Mouse (Mus musculus): ENCODE data around the gene Yif1a.
A peak's percentile ranks its signal among the peaks of the same experiment; 100 is the strongest.

Yif1a gene

DNA sequence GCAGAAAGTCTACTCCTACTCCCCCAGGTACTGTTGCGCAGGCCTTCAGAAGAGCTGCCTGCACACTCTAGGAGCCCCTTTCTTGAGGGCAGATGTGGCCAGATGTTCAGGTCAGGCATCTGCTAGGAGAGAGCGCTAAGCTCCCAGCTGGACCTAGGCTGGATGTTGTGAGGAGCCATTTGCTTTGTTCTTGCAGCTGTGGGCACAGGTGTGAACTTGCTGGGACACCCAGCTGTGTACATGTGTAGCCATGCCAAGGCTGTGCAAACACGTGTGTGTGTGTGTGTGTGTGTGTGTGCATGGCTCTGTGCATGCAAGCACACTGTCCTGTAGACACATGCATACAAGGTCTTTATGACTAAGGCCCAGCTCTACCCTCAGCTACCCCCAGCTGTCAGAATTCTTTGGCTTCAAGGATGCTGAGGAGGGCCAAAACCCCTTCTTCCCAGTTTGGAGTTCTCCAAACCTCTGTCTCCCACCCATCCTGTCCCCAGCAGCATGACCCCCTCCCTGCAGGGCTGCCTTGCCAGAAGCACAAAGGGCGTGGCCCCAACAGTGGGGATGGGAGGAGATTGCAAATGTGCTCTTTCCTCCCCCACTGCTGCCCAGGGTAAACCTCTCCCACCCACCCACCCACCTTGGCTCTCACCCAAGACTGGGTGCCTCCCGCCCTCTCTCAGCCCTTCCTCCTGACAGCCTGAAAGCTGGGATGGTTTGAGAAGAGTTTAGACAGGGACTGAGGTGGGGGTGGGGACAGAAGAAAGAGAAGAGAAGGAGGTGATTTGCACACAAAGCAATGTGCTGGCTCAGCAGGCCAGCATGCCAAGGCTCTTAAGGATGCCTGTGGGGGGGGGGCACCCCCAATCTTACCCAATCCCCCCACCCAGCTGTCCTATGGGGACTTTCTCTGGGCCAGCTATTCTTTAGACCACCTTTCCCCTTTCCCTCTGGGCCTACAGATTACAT is 27.7 kb upstream of the Yif1a start:
- no peak for DNase-seq

DNA sequence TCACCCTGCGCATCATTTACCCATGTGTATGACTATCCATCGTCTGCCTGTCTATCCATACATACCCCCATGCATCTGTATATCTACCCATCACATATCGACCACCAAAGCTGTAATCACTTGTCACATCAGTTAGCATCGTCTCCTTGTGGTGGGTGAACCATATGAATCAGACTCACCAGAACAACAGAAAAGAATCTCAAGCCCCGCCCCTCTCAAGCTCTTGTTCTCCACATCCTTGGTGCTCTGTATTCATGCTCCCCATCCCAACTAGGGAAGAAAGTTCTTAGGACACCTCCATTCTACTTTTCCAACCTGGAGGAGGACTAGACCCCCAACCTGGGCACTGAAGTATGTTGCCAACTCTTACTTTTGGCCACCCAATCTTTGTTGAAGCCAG is 26.3 kb upstream of the Yif1a start:
- DNase-seq, result no peak

DNA sequence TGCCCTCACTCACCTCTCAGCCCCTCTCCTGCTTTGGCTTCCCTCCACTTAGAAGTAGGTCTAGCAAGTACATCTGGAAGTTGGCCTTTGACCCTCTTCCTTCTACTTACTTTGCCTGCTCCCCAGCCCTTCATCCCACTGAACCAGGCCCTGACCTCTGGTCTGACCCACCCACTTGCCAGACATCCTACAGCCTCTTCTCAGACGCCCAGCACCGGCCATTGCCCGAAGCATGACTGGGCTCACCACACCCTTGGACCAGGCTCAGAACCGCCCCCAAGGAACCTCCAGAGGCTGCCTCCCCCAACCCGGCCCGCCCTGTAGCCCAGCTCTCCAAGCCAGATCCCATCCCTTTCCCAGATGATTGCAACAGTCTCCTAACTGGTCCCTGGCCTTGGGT is 25.9 kb upstream of the Yif1a start:
- no peak for DNase-seq

DNA sequence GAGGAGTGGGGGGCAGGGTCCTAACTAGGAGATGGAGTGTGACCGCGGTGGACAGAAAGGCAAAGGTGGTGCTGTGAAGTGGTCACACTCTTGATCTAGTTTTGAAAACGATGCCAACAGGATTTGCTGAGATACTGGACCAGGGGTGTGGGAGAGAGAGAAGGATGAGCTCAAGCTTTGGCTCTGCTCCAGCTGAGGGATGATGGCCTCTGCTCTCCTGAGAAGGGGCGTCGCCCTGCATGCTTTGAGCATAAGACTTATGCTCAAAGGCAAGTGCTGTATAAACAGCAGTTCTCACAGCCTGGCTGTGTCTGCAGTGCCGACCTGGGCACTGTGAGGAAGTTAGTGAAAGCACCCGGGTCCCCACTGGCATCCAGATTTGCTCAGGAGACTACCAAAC is 23.2 kb upstream of the Yif1a start:
- DNase-seq, result no peak

DNA sequence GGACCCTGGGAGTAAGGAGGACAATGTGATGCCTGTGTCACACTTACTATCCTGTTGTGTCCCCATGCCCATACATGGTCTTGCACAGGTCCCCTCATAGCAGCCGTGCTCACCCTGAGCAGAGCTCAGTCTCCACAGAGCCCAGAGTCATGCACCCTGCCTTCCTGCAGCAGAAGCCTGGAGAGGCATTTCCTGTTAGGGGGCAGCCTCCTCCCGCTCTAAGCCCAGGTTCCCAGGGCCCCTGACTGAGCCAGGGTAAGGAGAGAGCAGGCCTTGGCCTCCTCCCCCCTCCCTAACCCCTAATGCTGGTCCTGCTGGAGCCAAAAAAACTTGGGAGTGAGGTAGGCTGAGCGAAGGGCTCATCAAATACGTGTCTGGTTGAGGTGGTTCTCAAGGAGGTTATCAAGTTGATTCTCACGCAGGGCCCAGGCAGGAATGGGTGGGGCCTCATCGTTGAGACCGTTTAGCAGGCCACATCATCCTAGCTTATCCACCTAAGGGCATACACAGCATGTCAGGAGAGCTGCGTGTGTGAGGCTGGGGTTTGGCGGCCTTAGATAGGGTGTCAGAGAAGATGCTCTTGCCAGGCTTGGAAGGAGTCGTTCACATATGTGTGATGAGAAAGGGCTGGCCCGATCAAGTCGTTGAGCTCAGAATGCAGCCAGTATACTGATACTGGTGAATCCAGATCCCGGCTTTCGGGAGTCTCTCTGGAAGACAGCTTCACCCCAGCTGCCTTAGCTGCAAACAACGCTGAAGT is 21.1 kb upstream of the Yif1a start:
- no peak for DNase-seq

DNA sequence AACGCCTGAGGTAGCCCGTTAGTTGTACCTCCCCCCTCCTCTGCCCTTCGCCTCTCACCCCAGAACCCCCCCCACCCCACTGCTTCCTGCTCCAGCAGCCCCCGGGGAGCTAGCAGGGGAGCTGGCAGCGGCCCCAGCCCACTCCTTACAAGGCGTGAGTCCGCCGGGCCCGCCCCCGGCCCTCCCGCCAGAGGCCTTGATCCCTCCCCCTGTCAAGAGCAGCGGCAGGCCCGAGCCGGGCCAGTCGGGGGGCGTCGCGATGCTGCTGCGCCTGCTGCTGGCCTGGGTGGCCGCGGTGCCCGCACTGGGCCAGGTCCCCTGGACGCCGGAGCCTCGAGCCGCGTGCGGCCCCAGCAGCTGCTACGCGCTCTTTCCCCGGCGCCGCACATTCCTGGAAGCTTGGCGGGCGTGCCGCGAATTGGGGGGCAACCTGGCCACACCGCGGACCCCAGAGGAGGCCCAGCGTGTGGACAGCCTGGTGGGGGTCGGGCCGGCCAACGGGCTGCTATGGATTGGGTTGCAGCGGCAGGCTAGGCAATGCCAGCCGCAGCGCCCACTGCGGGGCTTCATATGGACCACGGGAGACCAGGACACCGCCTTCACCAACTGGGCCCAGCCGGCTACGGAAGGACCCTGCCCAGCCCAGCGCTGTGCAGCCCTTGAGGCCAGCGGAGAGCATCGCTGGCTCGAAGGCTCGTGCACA is 20.3 kb upstream of the Yif1a start, which contains the start of gene Cd248:
Cd248 (plus strand) TSS at position 212 of the 703 bp plus-strand sequence.
- DNase-seq, result peak; percentile 58

DNA sequence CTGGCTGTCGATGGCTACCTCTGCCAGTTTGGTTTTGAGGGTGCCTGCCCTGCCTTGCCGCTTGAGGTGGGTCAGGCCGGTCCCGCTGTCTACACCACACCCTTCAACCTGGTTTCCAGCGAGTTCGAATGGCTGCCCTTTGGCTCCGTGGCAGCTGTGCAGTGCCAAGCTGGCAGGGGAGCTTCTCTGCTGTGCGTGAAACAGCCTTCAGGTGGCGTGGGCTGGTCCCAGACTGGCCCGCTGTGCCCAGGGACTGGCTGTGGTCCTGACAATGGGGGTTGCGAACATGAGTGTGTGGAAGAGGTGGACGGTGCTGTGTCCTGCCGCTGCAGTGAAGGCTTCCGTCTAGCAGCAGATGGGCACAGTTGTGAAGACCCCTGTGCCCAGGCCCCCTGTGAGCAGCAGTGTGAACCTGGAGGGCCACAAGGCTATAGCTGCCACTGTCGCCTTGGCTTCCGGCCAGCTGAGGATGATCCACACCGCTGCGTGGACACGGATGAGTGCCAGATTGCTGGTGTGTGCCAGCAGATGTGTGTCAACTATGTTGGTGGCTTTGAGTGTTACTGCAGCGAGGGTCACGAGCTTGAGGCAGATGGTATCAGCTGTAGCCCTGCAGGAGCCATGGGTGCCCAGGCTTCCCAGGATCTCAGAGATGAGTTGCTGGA is 19.6 kb upstream of the Yif1a start:
- DNase-seq, result no peak

DNA sequence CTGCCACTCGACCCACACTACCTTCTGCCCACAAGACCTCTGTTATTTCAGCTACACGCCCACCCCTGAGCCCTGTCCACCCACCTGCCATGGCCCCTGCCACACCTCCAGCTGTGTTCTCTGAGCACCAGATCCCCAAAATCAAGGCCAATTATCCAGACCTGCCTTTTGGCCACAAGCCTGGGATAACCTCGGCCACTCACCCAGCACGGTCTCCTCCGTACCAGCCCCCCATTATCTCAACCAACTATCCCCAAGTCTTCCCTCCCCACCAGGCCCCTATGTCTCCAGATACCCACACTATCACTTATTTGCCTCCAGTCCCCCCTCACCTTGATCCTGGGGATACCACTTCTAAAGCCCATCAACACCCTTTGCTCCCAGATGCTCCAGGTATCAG is 18.9 kb upstream of the Yif1a start:
- DNase-seq, result no peak

DNA sequence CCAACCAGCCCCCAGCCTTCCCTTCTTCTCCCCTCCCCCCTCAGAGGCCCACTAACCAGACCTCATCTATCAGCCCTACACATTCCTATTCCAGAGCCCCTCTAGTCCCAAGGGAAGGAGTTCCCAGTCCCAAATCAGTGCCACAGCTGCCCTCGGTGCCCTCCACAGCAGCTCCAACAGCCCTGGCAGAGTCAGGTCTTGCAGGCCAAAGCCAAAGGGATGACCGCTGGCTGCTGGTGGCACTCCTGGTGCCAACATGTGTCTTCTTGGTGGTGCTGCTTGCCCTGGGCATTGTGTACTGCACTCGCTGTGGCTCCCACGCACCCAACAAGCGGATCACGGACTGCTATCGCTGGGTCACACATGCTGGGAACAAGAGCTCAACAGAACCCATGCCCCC is 18.4 kb upstream of the Yif1a start:
- DNase-seq, result no peak

DNA sequence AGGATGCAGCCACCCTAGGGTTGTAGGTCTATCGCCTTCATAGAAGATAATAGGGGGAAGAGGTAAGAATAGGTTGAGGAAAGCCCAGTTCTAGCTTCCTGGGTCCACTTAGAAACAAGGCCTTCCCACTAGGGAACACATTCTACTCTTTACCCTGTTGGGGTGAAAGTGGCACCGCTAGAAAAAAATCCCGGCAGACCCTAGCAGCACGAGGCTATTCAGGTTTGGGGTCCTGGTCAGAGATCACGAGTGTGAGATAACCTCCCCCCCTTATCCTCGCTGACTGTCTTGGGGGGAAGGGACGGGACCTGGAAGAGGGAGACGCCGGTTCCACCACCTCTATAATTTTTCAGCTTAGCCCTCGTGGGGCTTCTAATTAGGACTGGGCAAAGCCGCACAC is 17.3 kb upstream of the Yif1a start:
- DNase-seq, result no peak

DNA sequence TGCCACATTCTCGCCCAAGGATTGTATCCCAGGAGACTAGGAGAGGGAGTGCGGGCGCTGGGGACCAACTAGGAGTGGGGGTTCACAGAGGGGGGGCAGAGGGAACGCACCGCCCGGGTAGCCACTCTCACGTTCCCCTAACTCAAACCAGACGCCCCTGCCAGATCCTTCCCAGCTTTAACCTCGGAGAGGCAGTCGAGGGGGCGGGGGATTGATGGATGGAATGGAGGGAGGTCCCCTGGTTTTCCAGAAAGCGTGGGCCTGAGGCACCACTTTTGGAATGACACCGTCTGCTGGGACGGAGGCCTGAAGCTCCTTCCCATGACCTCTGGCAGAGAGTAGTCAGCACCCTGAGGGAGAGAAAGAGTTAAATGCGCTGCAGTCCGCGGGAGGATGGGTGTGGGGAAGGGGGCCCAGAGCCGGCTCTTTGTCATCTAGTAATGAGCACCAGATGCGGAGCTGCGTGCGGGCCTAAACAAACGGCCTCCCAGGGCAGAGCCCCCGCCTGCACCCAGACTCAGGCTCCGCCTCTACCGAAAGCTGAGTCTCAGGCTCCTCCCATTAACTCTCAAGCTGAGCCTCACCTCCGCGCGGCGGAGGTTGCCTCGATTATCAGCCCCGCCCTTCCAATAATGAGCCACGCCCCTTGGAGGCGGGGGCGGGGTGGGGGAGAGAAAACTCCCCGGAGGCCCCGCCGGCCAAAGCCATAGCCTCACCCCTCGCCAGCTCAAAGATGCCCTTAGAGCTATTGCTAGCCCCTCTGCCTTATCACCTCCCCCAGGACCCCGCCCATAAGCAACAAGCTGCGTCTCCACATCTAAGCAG is 16.6 kb upstream of the Yif1a start:
- DNase-seq, result no peak

DNA sequence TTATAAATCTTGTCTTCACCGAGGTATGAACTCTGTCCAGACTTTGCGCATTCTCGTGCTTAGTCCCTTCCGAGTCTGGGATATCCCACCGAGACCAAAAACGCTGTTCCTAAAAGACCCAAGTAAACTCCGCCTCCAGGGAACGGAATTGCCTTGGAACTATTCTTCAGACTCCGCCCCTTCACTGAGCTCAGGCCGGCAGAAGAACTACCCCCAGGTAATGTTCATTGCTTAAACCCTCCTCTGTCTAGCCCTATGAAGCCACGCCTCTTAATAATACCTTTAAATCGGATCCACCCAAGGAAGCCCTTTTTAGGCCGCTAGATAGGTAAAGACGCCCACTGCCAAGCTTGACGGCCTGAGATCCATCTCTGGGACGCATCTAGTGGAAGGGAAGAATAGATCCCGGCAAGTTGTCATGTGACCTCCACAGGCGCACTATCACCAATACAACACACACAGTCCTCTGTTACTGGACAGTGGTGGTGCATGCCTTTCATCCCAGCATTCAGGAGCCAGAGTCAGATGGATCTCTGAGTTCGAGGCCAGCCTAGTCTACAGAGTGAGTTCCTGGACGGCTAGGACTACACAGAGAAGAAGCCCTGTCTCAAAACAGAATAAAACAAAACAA is 15.8 kb upstream of the Yif1a start:
- no peak for DNase-seq

DNA sequence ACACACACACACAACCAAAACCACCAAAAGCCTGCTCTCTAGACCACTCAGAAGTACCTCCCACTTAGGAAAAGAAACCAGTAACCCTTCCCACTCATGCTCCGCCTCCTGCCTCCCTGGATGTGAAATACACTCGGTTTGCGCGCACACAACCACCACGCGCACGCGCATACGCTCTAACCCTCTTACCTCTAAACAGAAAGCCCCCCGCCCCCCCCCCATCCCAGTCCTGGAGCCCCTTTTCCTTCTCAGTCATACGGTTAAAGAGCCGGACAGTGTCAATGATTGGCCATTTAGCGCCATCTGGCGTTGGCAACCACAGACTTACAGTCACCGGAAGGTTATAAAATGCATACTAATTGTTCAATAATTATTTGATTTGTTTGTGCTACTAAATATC is 15.3 kb upstream of the Yif1a start:
- peak; percentile 66 for DNase-seq

DNA sequence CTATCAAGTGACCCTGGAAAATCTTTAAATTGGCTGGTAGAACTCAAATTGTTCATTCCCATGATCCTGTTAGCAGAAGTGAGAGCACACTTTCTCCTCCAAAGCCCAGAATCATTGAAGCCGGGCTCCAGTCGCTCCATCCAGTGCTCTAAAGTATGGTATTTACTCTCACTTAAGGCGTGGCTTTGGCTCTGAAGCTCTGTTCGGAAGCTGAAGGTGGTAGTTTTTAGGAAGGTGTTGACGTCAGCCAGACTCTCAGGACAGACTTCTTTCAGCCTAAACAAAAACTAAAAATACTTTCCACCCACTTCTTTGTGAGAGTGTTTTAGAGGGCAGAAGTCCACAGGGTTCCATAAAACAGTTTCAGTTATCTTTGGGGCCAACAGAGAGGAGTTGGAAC is 14.8 kb upstream of the Yif1a start:
- no peak for DNase-seq

DNA sequence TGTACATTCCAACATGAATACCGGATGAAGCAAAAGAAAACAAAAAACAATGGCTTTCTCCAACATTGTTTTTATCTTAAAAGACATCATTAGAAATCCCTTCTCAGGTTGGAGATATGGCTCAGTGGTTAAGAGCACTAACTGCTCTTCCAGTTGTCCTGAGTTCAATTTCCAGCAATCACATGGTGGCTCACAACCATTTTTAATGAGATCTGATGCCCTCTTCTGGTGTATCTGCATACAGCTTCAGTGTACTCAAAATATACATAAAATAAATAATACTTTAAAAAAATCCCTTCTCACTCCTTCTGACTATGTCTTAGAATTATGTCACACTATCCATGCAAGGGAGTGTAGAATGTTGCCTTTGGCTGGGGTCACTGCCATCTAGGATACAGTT is 9.1 kb upstream of the Yif1a start:
- no peak for DNase-seq

DNA sequence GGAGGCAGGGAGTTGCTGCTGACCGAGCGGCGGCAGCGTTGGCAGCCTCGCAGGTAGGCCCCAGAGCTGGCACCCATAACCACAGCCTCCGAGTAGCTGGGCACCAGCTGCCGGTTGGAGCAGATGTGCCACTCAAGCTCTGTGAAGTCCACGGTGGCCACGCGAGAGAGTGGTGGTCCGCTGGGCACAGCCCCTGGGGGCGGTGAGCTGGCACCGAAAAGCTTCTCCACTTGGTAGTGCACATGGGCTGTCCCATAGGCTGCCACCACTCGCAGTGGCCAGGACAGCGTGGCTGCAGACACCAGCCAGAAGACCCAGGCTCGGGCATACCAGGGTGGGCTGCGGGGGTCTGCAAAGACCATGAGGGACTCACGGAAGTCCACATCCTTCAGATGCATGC is 6.3 kb upstream of the Yif1a start:
- DNase-seq, result no peak

DNA sequence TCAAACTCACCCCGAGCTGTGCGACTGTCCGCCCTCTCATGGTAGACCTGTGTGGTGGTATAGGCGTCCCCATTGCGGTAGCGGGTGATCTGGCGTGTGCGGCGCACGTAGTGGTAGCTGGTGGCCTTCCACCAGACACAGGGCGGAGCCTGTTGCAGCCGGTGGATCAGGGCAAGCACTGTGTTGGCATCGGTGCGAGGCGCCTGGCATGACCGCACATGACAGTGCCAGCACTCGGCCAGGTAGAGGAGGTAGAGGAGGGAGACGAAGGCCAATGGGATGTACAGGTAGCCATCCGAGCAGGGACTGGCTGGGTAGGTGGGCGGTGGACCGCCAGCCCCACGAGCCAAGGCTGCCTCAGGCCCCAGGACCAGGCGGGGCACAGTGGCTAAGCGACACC is 5.7 kb upstream of the Yif1a start:
- DNase-seq, result no peak

DNA sequence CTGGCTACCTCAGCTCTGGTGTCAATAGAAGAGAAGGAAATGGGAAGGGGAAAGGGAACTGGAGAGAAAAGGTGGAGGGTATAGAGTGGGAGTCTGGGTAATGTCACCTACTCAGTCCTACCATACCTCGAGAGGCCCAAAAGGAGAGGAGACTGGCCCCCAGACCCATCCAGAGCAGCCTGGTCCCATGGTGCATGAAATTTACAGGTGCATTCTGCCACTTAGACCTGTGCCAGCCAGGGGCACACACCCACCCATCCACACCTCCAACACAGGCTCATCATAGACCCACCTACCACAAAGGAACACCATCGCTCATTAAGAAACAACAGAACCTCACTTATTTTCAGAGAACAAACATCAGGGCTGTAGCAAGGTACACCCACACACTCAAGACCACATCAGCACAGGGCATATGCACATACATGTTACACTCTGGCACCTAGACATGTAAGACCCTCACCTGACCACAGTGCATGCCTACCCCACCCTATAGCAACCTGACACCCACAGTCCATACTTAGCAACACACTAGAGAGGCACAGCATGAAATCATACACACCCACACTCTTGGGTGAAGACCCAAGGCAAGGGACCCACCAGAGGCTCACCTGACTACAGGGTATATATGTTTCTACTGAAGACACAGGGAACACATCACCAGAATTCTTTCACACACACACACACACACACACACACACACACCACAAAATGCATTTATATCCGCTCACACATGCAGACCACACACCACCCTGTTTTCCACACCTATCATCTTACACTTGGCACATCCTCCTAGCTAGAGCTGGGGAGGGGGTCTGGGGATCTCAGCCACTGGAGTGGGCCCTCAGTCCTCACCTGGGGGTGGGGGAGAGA is 4.1 kb upstream of the Yif1a start:
- DNase-seq, result no peak

DNA sequence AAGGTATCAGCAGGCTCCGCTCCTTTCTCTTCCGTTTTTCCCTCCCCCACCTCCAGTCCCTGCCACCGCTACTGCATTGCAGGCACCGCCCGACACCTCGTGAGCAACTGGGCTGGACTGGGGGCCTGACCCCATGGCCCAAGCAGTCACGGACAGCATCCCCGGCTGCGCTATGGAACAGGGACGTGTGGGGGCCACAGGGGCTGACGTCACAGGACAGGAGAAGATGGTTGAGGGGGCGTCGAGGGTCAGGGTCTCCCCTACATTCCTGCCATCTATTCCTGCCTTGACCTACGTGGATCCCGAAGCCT is 3.5 kb upstream of the Yif1a start:
- no peak for DNase-seq

DNA sequence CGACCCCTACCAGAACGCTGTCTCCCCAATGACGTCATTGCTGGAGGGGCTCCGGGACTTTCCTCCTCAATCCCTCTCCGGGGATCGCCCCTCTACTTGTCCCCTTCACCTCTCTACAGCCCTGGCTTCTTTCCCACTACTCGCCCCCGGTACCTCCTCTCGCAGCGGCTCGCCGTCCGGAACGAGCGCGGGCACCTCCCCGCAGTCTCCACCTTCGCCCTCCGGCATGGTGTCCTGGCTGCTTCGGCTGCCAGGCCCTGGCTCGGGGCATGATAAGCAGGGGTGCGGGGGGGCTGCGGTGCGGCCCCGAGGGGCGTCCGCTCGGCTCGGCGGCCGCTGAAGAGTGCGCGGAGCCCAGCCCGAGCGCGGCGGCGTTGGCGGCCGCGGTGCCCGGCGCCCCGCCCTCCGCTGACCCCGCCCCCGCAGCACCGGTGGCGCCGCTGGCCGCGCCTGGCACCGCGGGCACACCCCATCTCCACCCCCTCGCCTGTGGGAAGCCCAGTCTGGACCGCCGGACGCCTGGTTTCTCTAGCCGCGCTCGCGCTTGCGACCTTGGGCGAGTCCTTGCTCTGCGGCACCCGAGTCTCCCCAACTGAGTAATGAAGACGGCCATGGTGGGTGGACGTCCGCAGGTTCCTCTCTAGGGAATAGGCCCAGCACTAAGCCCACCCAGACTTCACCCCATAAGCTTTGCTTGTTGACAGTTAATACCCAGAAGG is 3.0 kb upstream of the Yif1a start, which contains the start of gene Tmem151a:
Tmem151a (minus strand) TSS at position 387 of the 719 bp plus-strand sequence.
- peak; percentile 42 for DNase-seq

All from right cerebral cortex, postnatal 4 days (tissue).